Mouse (Mus musculus) kidney, adult 9 months (tissue): ENCODE data around the gene Dqx1.

ENCODE experiments used
- DNase-seq: peaks from one replicate; pipeline ENCODE4 v3.0.0; 2022

The Dqx1 gene

GRCm38 (mm10) chr6:83057790-83058189, at the start of gene Dqx1:
Dqx1 (plus strand) TSS chr6:83057844.
- peak; percentile 92 for DNase-seq

GRCm38 (mm10) chr6:83008659-83009058, 49.0 kb upstream of the Dqx1 start:
- DNase-seq = no peak

GRCm38 (mm10) chr6:83010010-83010409, 47.6 kb upstream of the Dqx1 start:
- no peak for DNase-seq

- DNase-seq = no peak
Observed at GRCm38 (mm10) chr6:83011255-83011654, 46.4 kb upstream of the Dqx1 start.

GRCm38 (mm10) chr6:83011756-83012155, 45.9 kb upstream of the Dqx1 start:
- DNase-seq = no peak

GRCm38 (mm10) chr6:83013444-83013843, 44.2 kb upstream of the Dqx1 start:
- DNase-seq = no peak

- no peak for DNase-seq
Observed at GRCm38 (mm10) chr6:83014482-83015466, 42.9 kb upstream of the Dqx1 start.

- no peak for DNase-seq
Observed at GRCm38 (mm10) chr6:83015749-83016148, 41.9 kb upstream of the Dqx1 start.

GRCm38 (mm10) chr6:83017190-83017589, 40.5 kb upstream of the Dqx1 start:
- DNase-seq = no peak

GRCm38 (mm10) chr6:83019044-83019443, 38.6 kb upstream of the Dqx1 start:
- DNase-seq = no peak

- no peak for DNase-seq
Observed at GRCm38 (mm10) chr6:83020121-83020520, 37.5 kb upstream of the Dqx1 start.

- DNase-seq = no peak
Observed at GRCm38 (mm10) chr6:83020836-83021593, 36.6 kb upstream of the Dqx1 start.

GRCm38 (mm10) chr6:83023008-83023407, 34.6 kb upstream of the Dqx1 start:
- DNase-seq = no peak

GRCm38 (mm10) chr6:83023786-83024185, 33.9 kb upstream of the Dqx1 start:
- DNase-seq = no peak

- no peak for DNase-seq
Observed at GRCm38 (mm10) chr6:83024421-83024820, 33.2 kb upstream of the Dqx1 start.

- DNase-seq = no peak
Observed at GRCm38 (mm10) chr6:83025221-83025620, 32.4 kb upstream of the Dqx1 start.

GRCm38 (mm10) chr6:83027293-83027692, 30.4 kb upstream of the Dqx1 start:
- DNase-seq = no peak

- DNase-seq = no peak
Observed at GRCm38 (mm10) chr6:83027706-83028105, 29.9 kb upstream of the Dqx1 start.

GRCm38 (mm10) chr6:83029777-83030176, 27.9 kb upstream of the Dqx1 start:
- no peak for DNase-seq

- no peak for DNase-seq
Observed at GRCm38 (mm10) chr6:83031111-83031510, 26.5 kb upstream of the Dqx1 start.

GRCm38 (mm10) chr6:83031921-83032590, 25.6 kb upstream of the Dqx1 start:
- DNase-seq = no peak

- no peak for DNase-seq
Observed at GRCm38 (mm10) chr6:83032769-83033191, 24.9 kb upstream of the Dqx1 start.
